Mouse (Mus musculus) thymus, adult 2 months (tissue): ENCODE data around the gene 4930415O20Rik.

Experiments used
- CTCF ChIP-seq: fragments of 200-500 bp; IDR thresholded peaks from 2 replicates; pipeline ENCODE4 v1.5.1; 2012; ENCODE audit warnings: mild to moderate bottlenecking, control low read depth, low read length, moderate library complexity, borderline replicate concordance; ENCODE audit not compliant: control insufficient read depth, poor library complexity, insufficient read depth; ENCODE audit errors: extremely low read depth
- POLR2A ChIP-seq: fragments of 200-500 bp; IDR thresholded peaks from 2 replicates; pipeline ENCODE4 v1.6.1; 2012; ENCODE audit warnings: mild to moderate bottlenecking, low read length, control low read depth, moderate library complexity; ENCODE audit not compliant: control insufficient read depth, poor library complexity, insufficient read depth; ENCODE audit errors: extremely low read depth

DNA sequence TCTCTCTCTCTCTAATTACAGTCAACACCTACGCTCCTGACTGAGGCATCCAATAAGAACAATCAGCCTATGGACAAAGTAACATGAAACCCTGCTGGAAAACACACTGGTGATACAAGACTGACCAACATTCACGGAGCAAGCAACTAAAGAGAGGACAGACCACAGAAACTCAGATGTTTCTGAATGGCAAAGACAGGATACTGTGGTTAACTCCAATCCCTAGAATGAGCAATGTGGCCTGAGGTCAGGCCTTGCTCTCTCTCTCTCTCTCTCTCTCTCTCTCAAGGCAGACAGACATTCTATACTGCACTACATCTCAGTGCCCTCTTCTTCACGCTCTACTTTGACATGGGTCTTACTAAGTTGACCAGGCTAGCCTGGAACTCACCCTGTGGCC, 49.6 kb upstream of the 4930415O20Rik start:
- TF ChIP-seq CTCF, result no peak
- no peak for TF ChIP-seq POLR2A
